Mouse (Mus musculus) ES-Bruce4 (cell line): Measurements from ENCODE around the gene Knstrn.

Experiments
- CTCF ChIP-seq: IDR thresholded peaks from one replicate; pipeline ENCODE4 v1.8.1; 2011; ENCODE audit warnings: low read depth, low read length
- EP300 ChIP-seq: IDR thresholded peaks from 2 replicates; pipeline ENCODE4 v1.6.1; 2011; ENCODE audit warnings: low read depth, low read length; ENCODE audit not compliant: insufficient read depth
- POLR2A ChIP-seq: IDR thresholded peaks from one replicate; pipeline ENCODE4 v1.8.1; 2011; ENCODE audit warnings: low read length; ENCODE audit not compliant: insufficient read depth

GRCm38 (mm10) chr2:118871032-118871431 is 57.2 kb downstream of the Knstrn start:
- TF ChIP-seq CTCF (no peak), POLR2A (no peak), EP300 (no peak)
